In the genomic region with DNA sequence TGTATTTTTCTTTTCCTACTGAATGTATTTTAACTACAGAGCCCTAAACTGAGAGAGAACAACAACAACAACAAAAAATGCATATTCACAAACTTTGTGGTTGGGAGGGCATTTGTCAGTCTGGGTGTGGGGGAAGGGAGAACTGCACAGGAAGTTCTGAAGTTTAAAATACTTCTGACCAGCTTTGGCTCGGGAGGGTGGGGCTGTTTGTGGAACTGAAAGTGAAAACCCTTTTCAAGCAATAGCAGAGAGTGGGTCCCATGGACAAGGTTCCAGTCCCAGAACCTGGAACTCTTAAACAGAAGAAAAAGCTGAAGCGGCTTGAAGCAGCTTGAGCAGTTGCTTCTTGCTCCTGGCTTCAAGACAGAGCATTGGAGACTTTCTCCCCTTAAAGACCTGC, we compare ENCODE assay signal across 8 mouse cellular contexts. TPM values are rescaled to one million over a fixed set of nuclear protein-coding genes. Genes with fewer than 3 reads are reported as not detected.
DNase-seq lines count a peak whose midpoint lies in the region.

No protein-coding gene starts in this region.

- peak; percentile 57 for DNase-seq in CD4-positive, CD25-positive, alpha-beta regulatory T cell, adult 2 months (ENCODE audit: low read depth, low spot score)
- peak; percentile 53 for DNase-seq in adrenal gland, postnatal 14 days
- peak; percentile 36 for DNase-seq in kidney, adult 18-20 months
- DNase-seq in lung, postnatal 10 days = peak; percentile 79
- peak; percentile 30 for DNase-seq in thymus, postnatal 0 days (ENCODE audit: low spot score)
- DNase-seq in frontal cortex, postnatal 10 days (ENCODE audit: low spot score in 2 of 2) = no peak
- DNase-seq in ovary, adult 18-20 months (ENCODE audit: low spot score) = no peak
- DNase-seq in retina, embryonic 14.5 days (ENCODE audit: low spot score) = no peak

RNA-seq across cellular contexts. Expression of a gene that starts 4.9 kb away (rescaled TPM):
- 9.6 and 10.1 TPM in 2 replicates for total RNA-seq in adrenal gland, postnatal 14 days (2021)
- 0.68 and 0.72 TPM in 2 replicates for polyA plus RNA-seq in thymus, postnatal 0 days (2015; fragmentation: Nextera tagmentation; extraction: Ambion mirVana)

Comparison
In these comparisons a context has a peak if more than half of its experiments do, and no peak if none do; other contexts are left out.
1. DNase-seq: peak in CD4-positive, CD25-positive, alpha-beta regulatory T cell, adult 2 months (single experiment), adrenal gland, postnatal 14 days (single experiment), kidney, adult 18-20 months (single experiment), lung, postnatal 10 days (single experiment) and thymus, postnatal 0 days (single experiment); none in frontal cortex, postnatal 10 days (0 of 2), ovary, adult 18-20 months (single experiment) and retina, embryonic 14.5 days (single experiment).